Mouse (Mus musculus): ENCODE data around the gene U2af1l4.

GRCm38 (mm10) chr7:30526981-30527380, 36.1 kb upstream of the U2af1l4 start:
- TF ChIP-seq CTCF (IDR thresholded peaks at IDR 0.05; ENCODE audit: borderline replicate concordance, insufficient read depth, low read length) (no peak), POLR2A (IDR thresholded peaks at IDR 0.05; ENCODE audit: low read depth, low read length) (no peak)
